Mouse (Mus musculus): ENCODE data around the gene Dnajc2. TPM values are rescaled to one million over a fixed set of nuclear protein-coding genes. Genes with fewer than 3 reads are reported as not detected.

The Dnajc2 gene
- total and polyA plus RNA-seq, 3 experiments, result 83.4 to 150 (median 140) TPM

DNA sequence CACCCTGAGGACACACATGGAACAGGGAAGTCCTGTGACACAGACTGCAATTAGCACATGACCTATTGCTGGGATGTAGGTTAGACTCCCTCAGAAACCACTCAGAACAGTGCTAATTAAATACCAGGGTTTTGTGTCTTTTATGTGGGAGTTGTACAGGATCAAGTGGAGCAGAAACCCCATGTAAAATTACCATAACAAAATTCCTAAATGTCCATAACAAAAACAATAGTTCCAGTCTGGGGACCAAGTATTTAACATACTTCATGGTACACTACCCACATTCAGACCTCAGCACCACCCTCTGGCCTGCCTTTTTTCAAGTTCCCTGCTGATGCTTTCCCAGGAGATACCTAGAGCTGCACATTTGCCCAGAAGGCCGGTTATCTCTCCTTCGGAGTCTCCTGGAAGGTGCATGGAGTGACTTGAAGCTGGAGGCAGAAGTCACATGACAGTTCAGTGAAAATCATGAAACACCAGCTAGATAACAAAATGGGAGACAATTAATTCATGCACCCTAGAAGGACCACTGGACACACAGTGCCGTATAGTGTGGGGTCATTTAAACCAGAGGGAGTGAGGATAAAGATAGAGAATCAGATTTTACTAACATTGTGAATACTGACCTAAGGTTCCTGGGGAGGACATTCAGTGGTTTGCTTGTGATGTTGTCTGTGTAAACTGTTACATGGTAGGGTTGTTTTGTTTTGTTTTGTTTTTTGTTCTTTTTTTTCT, 52.7 kb downstream of the Dnajc2 start:
- TF ChIP-seq GATA1 (IDR thresholded peaks at IDR 0.05; ENCODE audit: borderline replicate concordance, low read length), result no peak
- TF ChIP-seq TAL1 (conservative IDR thresholded peaks at IDR 0.05; ENCODE audit: low read depth, low read length), result no peak
- no peak for TF ChIP-seq GATA2 (IDR thresholded peaks at IDR 0.05; ENCODE audit: borderline replicate concordance, low read depth, low read length)
- TF ChIP-seq CTCF (IDR thresholded peaks at IDR 0.05; ENCODE audit: low read depth, low read length), result no peak
- no peak for TF ChIP-seq POLR2AphosphoS5 (IDR thresholded peaks at IDR 0.05; ENCODE audit: insufficient replicate concordance, low read depth, low read length)
- peaks cover 10% of the 10 kb centered on the region for H3K4me1 ChIP-seq (ENCODE audit: insufficient read depth, low read depth, low read length)
- H3K9me3 ChIP-seq (replicated peaks), result 0 out of 2 replicates have a peak, but pooled peaks cover 3% of the 10 kb centered on the region
- DNase-seq (ENCODE audit: low spot score) (no peak), ATAC-seq (ENCODE audit: extremely low read depth, insufficient number of reproducible peaks, low FRiP score, poor library complexity, severe bottlenecking) (no peak)
- H3K4me3 ChIP-seq (ENCODE audit: low read depth, low read length), result no peak overlapping the region
- H3K27me3 ChIP-seq (ENCODE audit: insufficient read depth, low read length), result peaks cover 18% of the 10 kb centered on the region
- H3K36me3 ChIP-seq (replicated peaks), result no peaks in the 10 kb centered on the region

DNA sequence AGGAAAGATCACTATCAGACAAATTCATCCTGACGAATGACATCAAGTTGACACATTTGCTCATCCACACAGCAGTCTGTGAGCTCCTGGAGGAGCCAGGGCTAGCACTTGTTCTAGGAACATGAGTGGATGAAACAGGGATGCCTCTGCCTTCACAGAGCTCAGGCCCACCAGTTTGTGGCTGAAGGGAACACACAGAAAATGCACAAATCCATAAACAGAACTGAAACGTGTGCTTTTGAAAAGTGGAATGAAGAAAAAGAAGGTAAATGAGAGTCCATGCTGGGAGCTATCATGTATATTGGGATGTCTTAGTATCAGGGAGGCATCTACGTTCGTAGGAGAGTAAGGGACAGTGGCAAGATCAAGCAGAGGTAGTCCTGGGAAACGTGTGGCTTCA, 55.9 kb downstream of the Dnajc2 start:
- DNase-seq (ENCODE audit: low spot score) (no peak), ATAC-seq (ENCODE audit: extremely low read depth, insufficient number of reproducible peaks, low FRiP score, poor library complexity, severe bottlenecking) (no peak)
- no peaks in the 10 kb centered on the region for H3K36me3 ChIP-seq (replicated peaks)
- H3K4me3 ChIP-seq (ENCODE audit: low read depth, low read length), result no peak overlapping the region
- H3K27me3 ChIP-seq (ENCODE audit: insufficient read depth, low read length), result peaks cover 30% of the 10 kb centered on the region
- H3K9me3 ChIP-seq (replicated peaks), result 0 out of 2 replicates have a peak, but pooled peaks cover 3% of the 10 kb centered on the region
- H3K4me1 ChIP-seq (ENCODE audit: insufficient read depth, low read depth, low read length), result peaks cover 3% of the 10 kb centered on the region; the same call in 1 of the 2 replicates
- TF ChIP-seq CTCF (IDR thresholded peaks at IDR 0.05; ENCODE audit: low read depth, low read length) (no peak), GATA1 (IDR thresholded peaks at IDR 0.05; ENCODE audit: borderline replicate concordance, low read length) (no peak), TAL1 (conservative IDR thresholded peaks at IDR 0.05; ENCODE audit: low read depth, low read length) (no peak), GATA2 (IDR thresholded peaks at IDR 0.05; ENCODE audit: borderline replicate concordance, low read depth, low read length) (no peak), POLR2AphosphoS5 (IDR thresholded peaks at IDR 0.05; ENCODE audit: insufficient replicate concordance, low read depth, low read length) (no peak)

DNA sequence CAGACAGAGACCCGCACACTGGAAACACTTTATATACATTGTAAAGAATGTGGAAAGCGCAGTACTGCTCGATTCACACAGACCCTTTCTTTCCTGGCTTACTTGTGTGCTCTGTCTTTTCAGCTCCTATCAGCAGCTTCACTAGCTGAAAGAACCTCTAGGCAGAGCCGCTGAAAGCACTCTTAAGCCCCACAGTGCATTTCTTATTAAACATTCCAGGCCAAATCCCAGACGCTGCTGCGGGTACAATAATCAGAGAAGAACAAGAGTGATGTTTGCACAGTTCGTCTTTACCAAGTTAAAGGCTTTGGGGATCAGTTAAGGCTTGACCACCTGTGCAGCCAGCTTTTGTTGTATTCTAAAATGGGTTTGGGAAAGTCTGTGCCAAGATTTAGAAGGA, 60.2 kb downstream of the Dnajc2 start:
- no peaks in the 10 kb centered on the region for H3K36me3 ChIP-seq (replicated peaks)
- no peak overlapping the region for H3K4me3 ChIP-seq (ENCODE audit: low read depth, low read length)
- peaks cover 31% of the 10 kb centered on the region for H3K27me3 ChIP-seq (ENCODE audit: insufficient read depth, low read length)
- TF ChIP-seq TAL1 (conservative IDR thresholded peaks at IDR 0.05; ENCODE audit: low read depth, low read length) (no peak), GATA1 (IDR thresholded peaks at IDR 0.05; ENCODE audit: borderline replicate concordance, low read length) (no peak), CTCF (IDR thresholded peaks at IDR 0.05; ENCODE audit: low read depth, low read length) (no peak), POLR2AphosphoS5 (IDR thresholded peaks at IDR 0.05; ENCODE audit: insufficient replicate concordance, low read depth, low read length) (no peak), GATA2 (IDR thresholded peaks at IDR 0.05; ENCODE audit: borderline replicate concordance, low read depth, low read length) (no peak)
- ATAC-seq (ENCODE audit: extremely low read depth, insufficient number of reproducible peaks, low FRiP score, poor library complexity, severe bottlenecking) (no peak), DNase-seq (ENCODE audit: low spot score) (no peak)
- no peaks in the 10 kb centered on the region; the same call in 1 of the 2 replicates for H3K4me1 ChIP-seq (ENCODE audit: insufficient read depth, low read depth, low read length)
- H3K9me3 ChIP-seq (replicated peaks), result no peaks in the 10 kb centered on the region

DNA sequence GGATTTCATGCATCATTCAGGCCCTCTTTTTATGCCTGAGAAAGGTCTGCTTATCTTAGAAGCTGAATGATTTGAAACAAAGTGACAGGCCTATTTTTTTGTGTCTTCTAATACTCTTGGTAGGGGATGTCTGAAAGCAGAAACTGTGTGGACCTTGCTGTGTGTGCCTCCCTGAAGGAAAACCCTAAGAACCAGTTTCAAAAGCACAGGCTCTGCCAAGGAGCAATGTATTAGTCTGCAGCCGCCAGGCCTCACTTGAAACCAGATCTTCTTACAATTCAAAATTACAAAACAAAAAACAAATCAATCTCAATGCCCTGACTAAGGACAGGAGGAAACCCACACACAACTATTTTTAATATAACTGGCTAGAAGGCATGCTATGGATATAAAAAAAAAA, 60.6 kb downstream of the Dnajc2 start:
- no peaks in the 10 kb centered on the region for H3K36me3 ChIP-seq (replicated peaks)
- no peak overlapping the region for H3K4me3 ChIP-seq (ENCODE audit: low read depth, low read length)
- DNase-seq (ENCODE audit: low spot score) (no peak), ATAC-seq (ENCODE audit: extremely low read depth, insufficient number of reproducible peaks, low FRiP score, poor library complexity, severe bottlenecking) (no peak)
- H3K9me3 ChIP-seq (replicated peaks), result no peaks in the 10 kb centered on the region
- H3K27me3 ChIP-seq (ENCODE audit: insufficient read depth, low read length), result peaks cover 32% of the 10 kb centered on the region
- TF ChIP-seq GATA1 (IDR thresholded peaks at IDR 0.05; ENCODE audit: borderline replicate concordance, low read length), result no peak
- TF ChIP-seq GATA2 (IDR thresholded peaks at IDR 0.05; ENCODE audit: borderline replicate concordance, low read depth, low read length), result no peak
- TF ChIP-seq CTCF (IDR thresholded peaks at IDR 0.05; ENCODE audit: low read depth, low read length), result no peak
- no peak for TF ChIP-seq POLR2AphosphoS5 (IDR thresholded peaks at IDR 0.05; ENCODE audit: insufficient replicate concordance, low read depth, low read length)
- TF ChIP-seq TAL1 (conservative IDR thresholded peaks at IDR 0.05; ENCODE audit: low read depth, low read length), result no peak
- no peaks in the 10 kb centered on the region; the same call in 1 of the 2 replicates for H3K4me1 ChIP-seq (ENCODE audit: insufficient read depth, low read depth, low read length)

DNA sequence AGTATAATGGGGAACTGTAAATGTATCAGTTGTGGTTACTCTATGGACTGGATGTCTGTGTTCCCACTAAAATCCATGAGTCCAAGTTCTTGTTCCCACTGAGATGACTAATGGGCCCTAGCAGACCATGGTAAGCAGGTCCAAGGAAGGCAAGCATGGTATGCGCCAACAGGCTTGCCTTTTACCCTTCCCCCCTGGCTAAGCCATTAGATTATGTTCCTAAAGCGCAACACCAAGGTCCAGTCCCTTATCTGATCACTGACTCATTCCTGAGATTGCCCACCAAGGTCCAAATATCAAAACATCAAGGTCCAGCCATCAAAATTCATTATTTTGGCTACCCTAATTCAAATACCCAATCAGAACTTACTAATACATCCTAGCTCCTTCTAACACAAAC, 65.8 kb downstream of the Dnajc2 start:
- no peak for TF ChIP-seq GATA1 (IDR thresholded peaks at IDR 0.05; ENCODE audit: borderline replicate concordance, low read length)
- TF ChIP-seq TAL1 (conservative IDR thresholded peaks at IDR 0.05; ENCODE audit: low read depth, low read length), result no peak
- no peak for TF ChIP-seq CTCF (IDR thresholded peaks at IDR 0.05; ENCODE audit: low read depth, low read length)
- TF ChIP-seq GATA2 (IDR thresholded peaks at IDR 0.05; ENCODE audit: borderline replicate concordance, low read depth, low read length), result no peak
- no peak for TF ChIP-seq POLR2AphosphoS5 (IDR thresholded peaks at IDR 0.05; ENCODE audit: insufficient replicate concordance, low read depth, low read length)
- no peak overlapping the region for H3K4me3 ChIP-seq (ENCODE audit: low read depth, low read length)
- ATAC-seq (ENCODE audit: extremely low read depth, insufficient number of reproducible peaks, low FRiP score, poor library complexity, severe bottlenecking), result no peak

DNA sequence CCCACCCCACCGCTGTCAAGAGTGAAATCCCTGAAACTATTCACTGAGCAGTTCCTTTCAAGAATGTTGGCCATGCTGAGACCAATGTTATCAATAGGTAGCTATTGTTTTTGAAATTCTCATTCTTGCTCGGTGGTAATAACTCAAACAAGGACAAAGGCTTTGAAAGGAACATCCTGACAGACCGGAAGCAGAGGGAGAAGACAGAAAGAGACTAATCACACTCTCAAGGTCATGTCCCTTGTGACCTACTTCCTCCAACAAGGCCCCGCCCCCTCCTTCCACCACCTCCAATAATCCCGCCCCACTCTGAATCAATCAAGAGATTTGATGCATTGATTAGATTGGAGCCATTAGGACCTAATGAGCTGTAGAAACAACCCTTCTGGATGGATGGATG, 66.5 kb downstream of the Dnajc2 start:
- no peak overlapping the region for H3K4me3 ChIP-seq (ENCODE audit: low read depth, low read length)
- no peak for ATAC-seq (ENCODE audit: extremely low read depth, insufficient number of reproducible peaks, low FRiP score, poor library complexity, severe bottlenecking)
- TF ChIP-seq GATA2 (IDR thresholded peaks at IDR 0.05; ENCODE audit: borderline replicate concordance, low read depth, low read length) (no peak), GATA1 (IDR thresholded peaks at IDR 0.05; ENCODE audit: borderline replicate concordance, low read length) (no peak), CTCF (IDR thresholded peaks at IDR 0.05; ENCODE audit: low read depth, low read length) (no peak), TAL1 (conservative IDR thresholded peaks at IDR 0.05; ENCODE audit: low read depth, low read length) (no peak)
- peaks cover 29% of the 10 kb centered on the region for H3K27me3 ChIP-seq (ENCODE audit: insufficient read depth, low read length)
- peaks cover 6% of the 10 kb centered on the region for H3K4me1 ChIP-seq (ENCODE audit: insufficient read depth, low read depth, low read length)
- no peak for DNase-seq (ENCODE audit: low spot score)
- no peaks in the 10 kb centered on the region for H3K9me3 ChIP-seq (replicated peaks)
- H3K36me3 ChIP-seq (replicated peaks), result no peaks in the 10 kb centered on the region

More for the DNA sequence above, 65.8 kb downstream of the Dnajc2 start:
- Histone ChIP-seq H3K4me1 (ENCODE audit: insufficient read depth, low read depth, low read length) (peaks cover 6% of the 10 kb centered on the region), H3K36me3 (replicated peaks) (no peaks in the 10 kb centered on the region), H3K27me3 (ENCODE audit: insufficient read depth, low read length) (peaks cover 29% of the 10 kb centered on the region), H3K9me3 (replicated peaks) (no peaks in the 10 kb centered on the region)
- DNase-seq (ENCODE audit: low spot score), result no peak
